13 mouse cellular contexts compared by ENCODE assay signal in genomic region chr4:155675991-155676390, GRCm38 (mm10). TPM values are rescaled to one million over a fixed set of nuclear protein-coding genes. Genes with fewer than 3 reads are reported as not detected.
DNase-seq lines count a peak whose midpoint lies in the region; ATAC-seq and TF ChIP-seq lines count a peak whose summit lies in the region.
"Had no signal": no experiment of that assay in that cellular context is flagged by ENCODE, and none has a peak within 500 bp of the region (broad histone marks: within the 10 kb centered on the region; RNA-seq: fewer than 3 reads in every experiment).

No protein-coding gene starts in this region.

- H3K9me3 ChIP-seq in hindbrain, postnatal 0 days (ENCODE audit: low read length), result no peaks in the 10 kb centered on the region
- no peaks in the 10 kb centered on the region for H3K9me3 ChIP-seq in hindbrain, embryonic 10.5 days
- H3K9me3 ChIP-seq: embryonic facial prominence, embryonic 12.5 days; lung, embryonic 15.5 days; neural tube, embryonic 13.5 days; stomach, embryonic 15.5 days had no signal

- no peak overlapping the region for H3K4me2 ChIP-seq in hindbrain, postnatal 0 days (ENCODE audit: low read depth, low read length)
- H3K4me2 ChIP-seq: embryonic facial prominence, embryonic 12.5 days; lung, embryonic 15.5 days; neural tube, embryonic 13.5 days; stomach, embryonic 15.5 days had no signal

- DNase-seq in hindbrain, postnatal 0 days (ENCODE audit: low spot score), result peak; percentile 23
- DNase-seq in hindbrain, embryonic 10.5 days (ENCODE audit: low spot score), result no peak
- peak; percentile 29 for DNase-seq in retina, postnatal 1 day
- DNase-seq in retina, embryonic 14.5 days (ENCODE audit: low spot score), result no peak
- DNase-seq in cerebellum, adult 9-11 months, result peak; percentile 70
- peak; percentile 54 for DNase-seq in splenic B cell, adult 2 months (ENCODE audit: low read depth, low spot score)
- DNase-seq in frontal cortex, postnatal 36 days (ENCODE audit: low spot score in 2 of 2), result no peak
- DNase-seq in heart, adult 9 months (ENCODE audit: low spot score in 2 of 2), result no peak

- H3K27me3 ChIP-seq in hindbrain, postnatal 0 days (ENCODE audit: insufficient read depth, low read length), result no peaks in the 10 kb centered on the region
- H3K27me3 ChIP-seq in hindbrain, embryonic 10.5 days (ENCODE audit: insufficient read depth, poor library complexity, severe bottlenecking), result no peaks in the 10 kb centered on the region
- H3K27me3 ChIP-seq in splenic B cell, adult 2 months (ENCODE audit: control insufficient read depth, insufficient read depth, low read length, poor library complexity, severe bottlenecking), result peaks cover 3% of the 10 kb centered on the region; the same call in 1 of the 2 replicates
- H3K27me3 ChIP-seq: embryonic facial prominence, embryonic 12.5 days; lung, embryonic 15.5 days; neural tube, embryonic 13.5 days; stomach, embryonic 15.5 days had no signal

- no peak overlapping the region for H3K4me3 ChIP-seq in hindbrain, postnatal 0 days (ENCODE audit: low read length)
- no peak overlapping the region for H3K4me3 ChIP-seq in hindbrain, embryonic 10.5 days
- H3K4me3 ChIP-seq: embryonic facial prominence, embryonic 12.5 days; lung, embryonic 15.5 days; neural tube, embryonic 13.5 days; stomach, embryonic 15.5 days had no signal

- H3K36me3 ChIP-seq in hindbrain, postnatal 0 days (ENCODE audit: insufficient read depth, low read length), result no peaks in the 10 kb centered on the region
- H3K36me3 ChIP-seq in hindbrain, embryonic 10.5 days, result no peaks in the 10 kb centered on the region
- H3K36me3 ChIP-seq in splenic B cell, adult 2 months (ENCODE audit: control insufficient read depth, insufficient read depth, low read length, poor library complexity, severe bottlenecking), result no peaks in the 10 kb centered on the region
- H3K36me3 ChIP-seq: embryonic facial prominence, embryonic 12.5 days; lung, embryonic 15.5 days; neural tube, embryonic 13.5 days; stomach, embryonic 15.5 days had no signal

- no peak overlapping the region for H3K9ac ChIP-seq in hindbrain, postnatal 0 days (replicated peaks; ENCODE audit: low read length)
- H3K9ac ChIP-seq: embryonic facial prominence, embryonic 12.5 days; lung, embryonic 15.5 days; neural tube, embryonic 13.5 days; stomach, embryonic 15.5 days had no signal

- no peak for ATAC-seq in hindbrain, postnatal 0 days

- 86% methylated on average over 2 of the region's 2 CpGs for WGBS in hindbrain, postnatal 0 days
- 84% methylated on average over 2 of the region's 2 CpGs for WGBS in hindbrain, embryonic 10.5 days

- no peak overlapping the region for H3K27ac ChIP-seq in hindbrain, postnatal 0 days
- H3K27ac ChIP-seq in hindbrain, embryonic 10.5 days, result no peak overlapping the region
- H3K27ac ChIP-seq: embryonic facial prominence, embryonic 12.5 days; lung, embryonic 15.5 days; neural tube, embryonic 13.5 days; stomach, embryonic 15.5 days had no signal

- H3K4me1 ChIP-seq in hindbrain, postnatal 0 days (ENCODE audit: insufficient read depth, low read length), result no peaks in the 10 kb centered on the region
- no peaks in the 10 kb centered on the region for H3K4me1 ChIP-seq in hindbrain, embryonic 10.5 days (replicated peaks)
- H3K4me1 ChIP-seq: embryonic facial prominence, embryonic 12.5 days; lung, embryonic 15.5 days; neural tube, embryonic 13.5 days; stomach, embryonic 15.5 days had no signal

- peak; percentile 64 for TF ChIP-seq CTCF in hindbrain, postnatal 0 days (IDR thresholded peaks at IDR 0.05; ENCODE audit: low read depth)

RNA-seq across cellular contexts. Expression of gene Mib2, which starts 7.0 kb away (rescaled TPM):
- 109 and 127 TPM in 2 replicates for total RNA-seq in hindbrain, postnatal 0 days (2014; rRNA removed)
- polyA plus RNA-seq in hindbrain, postnatal 0 days (2015; fragmentation: Nextera tagmentation; extraction: Ambion mirVana), result 40.6 and 44.1 TPM in 2 replicates
- polyA plus RNA-seq in hindbrain, embryonic 10.5 days (2016; fragmentation: Nextera tagmentation; extraction: Ambion mirVana), result 19.5 and 21.8 TPM in 2 replicates

RNA-seq across cellular contexts. Expression of gene Fndc10, which starts 18.2 kb away (rescaled TPM):
- 50.5 and 52.0 TPM in 2 replicates for total RNA-seq in hindbrain, postnatal 0 days (2014; rRNA removed)
- 26.0 and 26.5 TPM in 2 replicates for polyA plus RNA-seq in hindbrain, postnatal 0 days (2015; fragmentation: Nextera tagmentation; extraction: Ambion mirVana)
- polyA plus RNA-seq in hindbrain, embryonic 10.5 days (2016; fragmentation: Nextera tagmentation; extraction: Ambion mirVana), result 0.72 and 1.8 TPM in 2 replicates

RNA-seq across cellular contexts. Expression of gene Mmp23, which starts 22.8 kb away (rescaled TPM):
- 6.1 and 13.5 TPM in 2 replicates for total RNA-seq in hindbrain, postnatal 0 days (2014; rRNA removed)
- polyA plus RNA-seq in hindbrain, postnatal 0 days (2015; fragmentation: Nextera tagmentation; extraction: Ambion mirVana), result 4.2 and 5.7 TPM in 2 replicates
- 4.2 and 4.4 TPM in 2 replicates for polyA plus RNA-seq in hindbrain, embryonic 10.5 days (2016; fragmentation: Nextera tagmentation; extraction: Ambion mirVana)

RNA-seq across cellular contexts. Expression of gene Ssu72, which starts 28.6 kb away (rescaled TPM):
- 110 and 117 TPM in 2 replicates for total RNA-seq in hindbrain, postnatal 0 days (2014; rRNA removed)
- polyA plus RNA-seq in hindbrain, postnatal 0 days (2015; fragmentation: Nextera tagmentation; extraction: Ambion mirVana), result 165 and 169 TPM in 2 replicates
- polyA plus RNA-seq in hindbrain, embryonic 10.5 days (2016; fragmentation: Nextera tagmentation; extraction: Ambion mirVana), result 162 and 175 TPM in 2 replicates

RNA-seq across cellular contexts. Expression of gene Gm10563, which starts 30.8 kb away (rescaled TPM):
- not detected in 2 replicates for total RNA-seq in hindbrain, postnatal 0 days (2014; rRNA removed)
- not detected in 2 replicates for polyA plus RNA-seq in hindbrain, postnatal 0 days (2015; fragmentation: Nextera tagmentation; extraction: Ambion mirVana)
- polyA plus RNA-seq in hindbrain, embryonic 10.5 days (2016; fragmentation: Nextera tagmentation; extraction: Ambion mirVana), result not detected in 2 replicates
- polyA plus RNA-seq: embryonic facial prominence, embryonic 12.5 days; gonadal fat pad, adult 2 months; lung, embryonic 15.5 days; neural tube, embryonic 13.5 days; stomach, embryonic 15.5 days had no signal

Comparison
In these comparisons a context has a peak if more than half of its experiments do, and no peak if none do; other contexts are left out.
1. DNase-seq: peak in hindbrain, postnatal 0 days (single experiment), retina, postnatal 1 day (single experiment), cerebellum, adult 9-11 months (single experiment) and splenic B cell, adult 2 months (single experiment); none in hindbrain, embryonic 10.5 days (single experiment), retina, embryonic 14.5 days (single experiment), frontal cortex, postnatal 36 days (0 of 2) and heart, adult 9 months (0 of 2).